Mouse (Mus musculus): ENCODE data around the gene Cxxc4. TPM values are rescaled to one million over a fixed set of nuclear protein-coding genes. Genes with fewer than 3 reads are reported as not detected.
A peak's percentile ranks its signal among the peaks of the same experiment; 100 is the strongest.
"Not testable (repeated sequence)": the region's sequence is repeated elsewhere in the genome, so short reads cannot be mapped to it uniquely, and the experiment has no call there.

The Cxxc4 gene
- 1 to 10 TPM; 2.4 to 2.6 TPM for total RNA-seq (2021)

DNA sequence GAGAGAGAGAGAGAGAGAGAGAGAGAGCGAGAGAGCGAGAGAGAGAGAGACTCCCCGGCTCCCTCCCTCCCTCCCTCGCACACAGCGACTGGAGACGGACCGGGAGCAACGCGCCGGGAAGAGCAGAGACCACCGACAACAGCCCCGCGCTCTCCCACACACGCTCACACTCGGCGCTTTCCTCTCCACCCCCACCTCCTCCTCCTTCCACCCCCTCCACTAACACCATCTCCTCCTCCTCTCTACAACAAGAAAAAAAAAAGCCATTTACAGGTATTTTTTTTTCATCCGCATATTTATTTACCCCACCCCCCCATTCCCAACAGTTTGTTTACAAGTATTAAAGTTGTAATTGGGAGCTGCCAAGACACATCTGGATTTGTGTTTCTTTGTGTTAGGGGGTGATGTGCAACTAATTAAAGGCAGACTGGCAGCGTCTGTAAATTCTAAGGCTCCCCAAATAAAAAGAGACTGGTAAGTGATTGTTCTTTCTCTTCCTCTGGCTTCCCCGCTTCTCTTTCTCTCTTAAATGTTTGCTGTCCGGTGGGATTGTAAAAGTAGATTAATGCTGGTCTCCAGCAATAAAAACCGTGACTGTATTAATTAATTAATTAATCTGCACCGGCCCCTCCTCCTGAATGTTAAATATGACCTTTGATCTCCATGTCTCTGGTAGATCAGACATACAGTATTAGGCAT is at the start of gene Cxxc4:
Gene Cxxc4, plus strand, starts transcription at position 71 of the 699 bp plus-strand sequence.
- intact Hi-C loops (cut with DNase I): loop anchor here (10.0 kb wide), 1 partner anchor 188 kb away; no protein-coding TSS in a partner anchor
- DNase-seq (ENCODE audit: low spot score): no peak

DNA sequence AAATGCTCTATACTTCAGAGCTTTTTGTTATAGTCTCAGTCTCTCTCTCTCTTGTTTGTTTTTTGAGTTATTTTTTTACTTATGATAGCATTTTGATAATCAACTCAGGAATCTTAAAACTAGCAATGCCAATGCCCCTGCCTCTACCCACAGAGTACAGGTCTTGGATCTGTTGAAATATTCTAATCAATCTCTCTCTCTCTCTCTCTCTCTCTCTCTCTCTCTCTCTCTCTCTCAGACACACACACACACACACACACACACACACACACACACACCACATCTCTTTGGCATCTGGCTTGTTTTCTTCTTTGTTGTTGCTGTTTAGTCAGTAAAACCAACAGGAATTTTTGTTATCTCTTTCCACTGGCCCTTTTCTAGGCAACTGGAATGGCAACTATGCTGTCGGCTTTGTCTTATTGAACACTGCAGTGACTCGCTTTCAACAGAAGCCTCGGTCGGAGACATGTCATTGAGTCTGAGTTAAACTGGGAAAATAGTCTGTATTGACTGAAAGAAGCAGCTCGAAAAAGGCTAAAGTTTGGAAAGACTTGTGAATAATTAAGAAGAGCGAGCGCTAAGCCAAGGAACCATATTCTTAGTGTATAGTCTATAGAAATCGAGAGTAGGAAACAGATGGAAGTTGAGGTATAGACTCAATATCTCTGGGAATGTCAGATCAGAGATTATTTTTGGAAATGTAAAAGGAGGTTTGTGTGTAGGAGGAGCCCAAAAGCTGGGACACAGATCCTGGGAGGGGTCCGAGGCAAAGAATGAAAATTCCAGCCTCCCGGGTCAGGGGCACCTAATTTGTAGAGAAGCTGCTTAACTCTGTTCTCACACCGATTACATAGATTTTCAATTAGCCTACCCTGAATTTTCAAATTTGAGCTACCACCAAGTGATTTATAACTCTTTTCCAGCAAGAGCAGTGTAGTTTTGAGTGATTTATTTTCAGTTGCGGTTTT is 47.0 kb upstream of the Cxxc4 start:
- intact Hi-C loops (cut with DNase I): no loop called here
- DNase-seq (ENCODE audit: low spot score): no peak

DNA sequence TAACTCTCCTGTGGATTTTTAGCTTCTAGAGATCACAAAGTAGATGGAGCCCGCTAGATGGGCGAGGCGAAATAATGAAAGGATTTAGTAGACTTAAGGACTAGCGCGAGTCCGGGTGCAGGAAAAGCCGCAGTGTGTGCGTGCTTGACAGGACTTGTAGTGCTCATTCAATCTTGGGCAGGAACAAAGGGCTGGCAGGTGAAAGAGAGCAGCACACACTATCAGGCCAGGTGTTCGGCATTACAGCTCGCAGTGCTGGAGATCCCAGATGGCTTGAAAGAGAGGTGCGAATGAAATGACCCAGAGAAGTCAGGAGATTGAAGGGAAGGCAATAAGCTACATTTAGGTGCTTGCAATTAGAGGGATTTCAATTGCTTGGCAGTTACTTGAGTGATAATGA is 46.2 kb upstream of the Cxxc4 start:
- intact Hi-C loops (cut with DNase I): no loop called here
- no peak for DNase-seq (ENCODE audit: low spot score)

DNA sequence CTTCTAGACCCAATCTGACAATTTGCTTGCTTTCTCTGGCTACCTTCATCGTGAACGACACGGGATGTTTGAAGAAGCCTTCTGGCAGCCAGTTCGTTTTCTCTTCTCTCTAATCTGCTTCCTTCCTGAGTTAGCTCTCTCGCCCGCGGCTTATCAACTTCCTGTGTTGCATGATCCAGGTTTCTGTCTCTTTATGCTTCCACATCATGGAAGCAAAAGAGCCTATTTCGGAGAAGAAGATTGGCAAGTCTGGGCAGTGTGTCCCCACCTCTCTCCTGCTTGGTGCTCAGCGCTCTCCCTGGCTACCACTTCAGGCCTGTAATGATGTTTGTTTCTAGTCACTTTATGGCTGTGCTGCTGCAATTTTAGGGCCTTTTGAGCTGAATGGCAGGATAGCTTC is 36.4 kb upstream of the Cxxc4 start:
- DNase-seq (ENCODE audit: low spot score): no peak

DNA sequence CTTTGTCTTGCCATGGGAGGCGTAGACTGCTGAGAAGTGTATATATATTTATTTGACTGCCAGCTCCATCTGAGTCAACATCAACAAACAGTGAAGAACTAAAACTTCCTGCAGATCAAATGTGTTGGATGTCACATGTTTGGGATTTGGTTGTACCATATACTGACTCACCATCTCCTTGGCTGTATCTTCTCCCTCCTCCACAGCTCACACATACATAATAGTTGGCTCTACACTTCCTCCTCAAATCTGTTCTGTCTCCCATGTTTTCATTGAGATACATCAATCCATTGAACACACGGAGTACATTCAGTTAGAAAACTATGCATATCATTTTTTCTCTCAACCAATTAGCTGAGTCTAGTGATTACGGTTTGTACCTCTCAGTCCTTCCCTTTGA is 29.7 kb upstream of the Cxxc4 start:
- intact Hi-C loops (cut with DNase I): no loop called here
- no peak for DNase-seq (ENCODE audit: low spot score)

More for the DNA sequence above, 36.4 kb upstream of the Cxxc4 start:
- intact Hi-C loops (cut with DNase I): no loop called here

DNA sequence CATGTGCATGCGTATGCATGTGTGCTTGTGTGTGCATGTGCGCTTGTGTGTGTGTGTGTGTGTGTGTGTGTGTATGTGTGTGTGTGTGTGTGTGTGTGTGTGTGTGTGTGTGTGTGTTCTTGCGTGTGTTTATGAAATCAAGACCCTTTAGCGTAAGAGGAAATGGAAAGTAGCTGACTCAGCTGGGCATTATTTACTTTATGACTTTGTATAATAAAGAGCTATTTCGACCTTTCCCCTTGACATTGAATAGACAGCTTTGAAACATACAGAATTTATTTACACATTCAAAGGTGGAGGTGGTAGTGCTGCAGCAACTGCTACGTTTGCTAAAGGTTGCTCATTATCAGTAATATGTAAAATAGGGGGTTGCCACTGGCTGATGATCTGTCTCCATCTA is 25.3 kb upstream of the Cxxc4 start:
- intact Hi-C loops (cut with DNase I): no loop called here
- no peak for DNase-seq (ENCODE audit: low spot score)

DNA sequence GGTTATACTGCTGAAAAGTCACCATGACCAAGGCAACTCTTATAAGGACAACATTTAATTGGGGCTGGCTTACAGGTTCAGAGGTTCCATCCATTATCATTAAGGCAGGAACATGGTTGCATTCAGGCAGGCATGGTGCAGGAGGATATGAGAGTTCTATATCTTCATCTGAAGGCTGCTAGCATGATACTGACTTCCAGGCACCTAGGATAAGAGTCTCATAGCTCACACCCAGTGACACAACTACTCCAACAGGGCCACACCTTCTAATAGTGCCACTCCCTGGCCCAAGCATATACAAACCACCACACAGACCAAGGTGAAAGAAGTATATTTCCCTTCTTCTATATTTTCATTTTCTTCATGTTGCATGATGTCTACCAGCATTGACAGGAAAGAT is 16.4 kb upstream of the Cxxc4 start:
- intact Hi-C loops (cut with DNase I); DNase-seq (ENCODE audit: low spot score): not testable (repeated sequence)

DNA sequence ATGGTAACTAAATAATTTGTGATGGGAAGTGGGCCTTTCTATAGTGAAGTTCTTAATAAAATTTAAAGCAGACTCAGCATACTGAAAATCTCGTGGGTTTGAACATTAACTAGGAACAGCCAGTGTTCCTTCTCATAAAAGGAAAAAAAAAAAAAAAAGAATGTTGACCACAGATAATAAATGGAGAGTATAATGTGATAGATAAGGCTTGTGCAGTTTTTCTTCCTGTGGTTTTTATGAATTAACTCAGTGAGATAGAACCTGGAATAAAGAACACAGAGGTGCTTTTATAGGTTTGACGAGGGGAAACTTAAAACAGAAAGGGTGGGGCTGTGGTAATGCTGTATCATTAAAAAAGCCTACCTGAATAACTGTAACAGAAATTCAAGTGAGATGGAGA is 15.3 kb upstream of the Cxxc4 start:
- no peak for DNase-seq (ENCODE audit: low spot score)
- intact Hi-C loops (cut with DNase I): no loop called here

DNA sequence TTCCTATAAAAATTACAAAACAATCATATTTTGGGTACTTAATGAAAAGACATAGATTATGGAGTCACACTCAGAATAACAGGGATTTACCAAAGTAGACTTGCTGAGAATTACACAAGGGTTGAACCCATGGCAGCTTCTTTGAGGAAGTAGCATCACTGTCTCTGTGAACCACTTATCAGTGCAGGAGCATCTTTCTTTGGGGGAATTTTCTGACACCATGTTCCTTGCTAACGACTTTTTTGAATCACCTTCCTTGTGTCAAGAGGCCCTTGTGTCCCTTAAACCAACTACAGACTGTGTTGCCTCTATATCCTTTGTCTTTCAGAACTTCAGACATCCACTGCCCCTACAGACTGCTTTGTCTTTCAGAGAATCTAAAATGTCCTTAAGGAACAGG is 13.7 kb upstream of the Cxxc4 start:
- intact Hi-C loops (cut with DNase I): no loop called here
- no peak for DNase-seq (ENCODE audit: low spot score)

DNA sequence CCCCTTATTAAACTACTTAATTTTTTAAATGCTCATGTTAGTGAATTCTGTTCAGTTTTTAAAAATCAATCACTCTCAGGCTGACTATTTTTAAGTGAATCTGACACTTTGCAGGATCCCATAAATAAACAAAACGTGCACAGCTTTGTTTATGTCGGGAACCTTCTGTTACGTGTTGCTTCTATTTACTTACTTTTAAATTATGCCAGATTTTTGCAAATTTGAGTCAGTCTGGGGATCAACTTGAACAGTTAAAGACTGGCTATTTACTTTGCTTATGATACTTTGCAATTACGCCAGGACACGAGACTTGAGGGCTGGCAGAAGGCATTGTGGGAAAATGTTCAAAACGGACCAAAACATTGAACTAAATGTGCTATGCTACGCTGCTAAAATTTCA is 12.3 kb upstream of the Cxxc4 start:
- intact Hi-C loops (cut with DNase I): no loop called here
- DNase-seq (ENCODE audit: low spot score): no peak

DNA sequence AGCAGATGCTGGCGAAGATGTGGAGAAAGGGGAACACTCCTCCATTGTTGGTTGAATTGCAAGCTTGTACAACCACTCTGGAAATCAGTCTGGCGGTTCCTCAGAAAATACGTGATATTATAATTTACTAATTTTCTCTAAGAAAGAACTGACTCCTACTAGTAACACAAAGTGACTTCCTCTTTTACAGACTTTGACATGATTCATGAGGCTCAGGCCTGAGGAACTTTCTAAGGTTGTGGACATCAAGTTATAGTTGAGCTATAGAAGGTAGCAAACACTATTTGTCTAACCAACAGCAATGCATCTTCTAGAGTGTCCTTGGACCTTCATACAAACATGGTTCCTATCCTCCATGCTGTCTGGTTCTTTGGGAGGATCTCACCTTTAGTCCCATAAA is 10.4 kb upstream of the Cxxc4 start:
- intact Hi-C loops (cut with DNase I): no loop called here
- DNase-seq (ENCODE audit: low spot score): no peak

DNA sequence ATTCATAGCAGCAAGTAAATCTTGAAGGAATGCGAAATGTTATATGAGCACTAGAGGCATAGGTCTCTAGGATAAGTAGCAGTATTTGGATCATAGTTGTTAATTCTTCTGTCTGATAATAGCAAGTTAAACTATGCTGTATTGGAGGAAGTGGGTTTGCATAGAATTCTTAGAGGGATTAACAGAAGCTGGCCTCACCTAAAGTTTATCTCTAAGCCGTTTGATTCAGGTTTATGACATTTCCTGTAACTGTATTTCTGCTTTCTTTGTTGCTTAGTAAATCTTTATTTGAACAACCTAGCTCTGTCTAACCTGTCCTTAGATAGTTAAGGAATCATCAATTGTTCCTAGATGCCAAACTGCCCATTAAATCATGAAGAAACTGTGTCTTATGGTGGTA is 3.5 kb upstream of the Cxxc4 start:
- no peak for DNase-seq (ENCODE audit: low spot score)
- intact Hi-C loops (cut with DNase I): loop anchor here (10.0 kb wide), 1 partner anchor 192 kb away; no protein-coding TSS in a partner anchor

DNA sequence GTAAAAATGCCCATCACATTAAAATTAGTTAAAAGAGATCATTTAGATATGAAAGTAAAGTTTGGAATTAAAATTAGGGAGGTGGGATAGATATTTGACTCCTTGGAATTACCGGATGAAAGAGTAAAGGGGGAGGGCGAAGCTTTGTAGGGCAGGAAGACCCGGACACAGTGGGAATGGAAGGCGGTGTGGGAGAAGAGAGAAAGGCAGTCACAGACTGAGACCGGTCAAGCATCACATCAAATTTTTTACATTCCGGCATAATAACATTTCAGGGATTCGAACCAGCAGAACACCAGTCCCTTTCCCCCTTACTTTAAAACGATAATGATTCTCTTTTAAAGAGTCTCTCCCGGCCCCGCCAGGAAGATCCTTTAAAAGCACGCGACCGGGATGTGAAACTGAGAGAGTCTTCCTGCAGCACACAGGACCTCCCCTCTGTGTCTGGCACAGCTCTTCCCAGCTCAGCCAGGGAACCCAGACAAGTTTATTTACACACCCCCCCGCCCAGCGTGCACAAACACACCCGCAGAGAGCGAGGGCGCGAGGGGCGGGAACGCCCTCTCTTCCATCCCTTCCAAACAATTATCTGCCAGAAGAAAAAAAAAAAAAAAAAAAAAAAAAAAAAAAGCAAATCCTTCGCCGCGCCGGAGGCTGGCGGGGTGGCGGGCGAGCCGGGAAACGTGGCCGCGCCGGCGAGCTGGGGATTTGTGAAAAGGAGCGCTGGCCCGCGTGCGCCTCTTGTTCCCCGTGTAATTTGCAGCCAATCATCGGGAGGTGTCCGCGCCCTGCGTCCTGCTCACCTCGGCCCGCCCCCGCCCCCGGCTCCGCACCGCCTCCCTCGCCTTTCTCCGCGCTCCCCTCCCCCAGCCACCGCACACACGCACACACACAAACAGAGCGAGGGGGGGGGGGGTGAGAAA is 532 bp upstream of the Cxxc4 start:
- intact Hi-C loops (cut with DNase I): loop anchor here (10.0 kb wide), 1 partner anchor 189 kb away; no protein-coding TSS in a partner anchor
- peak; percentile 61 for DNase-seq (ENCODE audit: low spot score)

DNA sequence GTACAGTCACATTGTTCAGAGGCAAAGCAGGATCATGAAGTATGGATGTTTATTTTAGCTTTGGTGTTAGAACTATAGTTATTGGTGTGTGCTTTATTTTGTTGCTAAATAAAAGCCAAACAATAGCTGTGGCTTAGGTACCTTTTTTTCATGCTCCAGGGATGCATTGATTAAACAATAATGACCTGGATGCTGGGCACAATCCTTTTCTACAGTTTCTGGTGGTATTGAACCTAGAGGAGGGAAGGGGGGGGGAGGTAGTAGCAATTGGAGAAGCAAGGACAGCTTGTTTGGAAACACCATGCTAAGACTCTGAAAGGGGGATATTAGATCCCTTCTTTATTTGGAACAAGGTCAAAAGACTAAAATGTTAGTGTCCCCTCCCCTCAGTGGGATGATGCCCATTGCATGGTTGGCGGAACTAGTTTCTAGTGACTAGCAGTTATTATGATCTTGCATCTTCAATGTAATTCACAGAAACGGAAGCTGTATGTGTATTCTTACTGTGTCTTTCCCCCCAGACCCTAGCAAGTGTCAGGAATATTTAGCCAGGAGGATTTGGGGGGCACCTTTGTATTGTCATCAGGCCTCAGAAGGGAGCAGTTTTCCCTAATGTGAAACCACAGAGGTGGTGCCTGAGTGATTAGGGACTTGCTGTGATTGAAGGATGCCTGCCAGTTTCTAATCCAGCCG is 975 bp downstream of the Cxxc4 start:
- DNase-seq (ENCODE audit: low spot score): no peak
- intact Hi-C loops (cut with DNase I): loop anchor here (10.0 kb wide), 1 partner anchor 188 kb away; no protein-coding TSS in a partner anchor

DNA sequence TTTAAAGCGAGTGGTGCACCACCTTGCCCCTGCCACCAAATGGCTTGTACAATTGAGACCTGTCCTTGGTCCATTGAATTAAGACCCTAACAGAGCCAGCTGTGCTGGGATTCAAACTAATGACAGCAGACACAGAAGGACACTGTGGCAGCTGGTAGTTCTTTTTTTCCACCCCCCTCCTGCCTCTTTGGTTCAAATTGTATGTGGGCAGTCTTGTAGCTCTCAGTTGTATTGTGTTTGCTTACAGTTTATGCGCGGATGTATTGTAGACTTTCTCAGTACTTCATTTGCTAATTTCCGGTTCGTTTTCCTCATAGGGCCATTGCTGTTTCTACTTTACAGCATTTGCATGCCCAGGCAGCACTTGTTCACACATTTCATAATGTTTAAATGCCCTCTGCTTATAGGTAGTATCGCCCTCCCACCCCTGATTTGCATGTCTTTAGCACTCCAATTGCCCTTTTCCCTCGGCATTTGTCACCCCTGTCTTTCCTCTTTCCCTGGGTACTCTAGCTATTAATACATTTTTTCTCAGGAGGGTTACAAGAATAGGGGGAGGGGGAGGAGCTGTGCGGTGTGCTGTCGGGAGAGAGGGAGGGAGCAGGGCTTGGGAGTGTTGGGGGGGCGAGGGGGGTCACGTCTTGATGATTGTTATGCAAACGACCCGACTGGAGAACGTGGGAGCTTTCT is 2.5 kb downstream of the Cxxc4 start:
- DNase-seq (ENCODE audit: low spot score): no peak

DNA sequence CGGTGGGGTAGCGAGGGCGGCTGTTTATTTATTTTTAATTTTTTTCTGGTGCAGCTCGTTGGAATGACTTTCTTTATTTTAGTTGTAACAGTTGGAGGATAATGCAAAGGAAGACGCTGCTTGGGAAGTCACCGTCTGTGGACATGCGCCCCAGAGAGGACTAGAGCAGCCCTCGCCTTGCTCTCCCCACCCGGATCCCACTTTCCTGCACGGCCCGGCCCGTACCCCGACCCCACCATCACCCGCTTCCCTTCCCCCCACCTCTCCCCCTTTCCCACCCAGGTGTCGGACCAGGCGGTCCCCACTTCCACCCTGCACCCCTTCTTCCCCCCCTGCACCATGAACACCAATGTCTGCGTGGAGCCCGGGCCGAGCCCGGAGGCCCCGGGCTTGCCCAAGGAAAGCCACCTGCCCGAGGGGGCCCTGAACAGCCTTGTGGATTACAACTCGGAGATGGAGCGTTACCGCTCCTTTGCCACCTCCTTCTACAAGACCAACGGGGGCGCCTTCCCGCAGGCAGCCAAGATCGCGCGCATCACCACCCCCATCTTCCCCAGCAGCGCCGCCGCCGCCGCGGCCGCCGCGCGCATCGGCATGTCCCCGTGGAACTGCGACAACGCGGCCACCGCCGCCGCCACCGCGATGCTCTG is 3.2 kb downstream of the Cxxc4 start:
- intact Hi-C loops (cut with DNase I): loop anchor here (10.0 kb wide), 1 partner anchor 185 kb away; no protein-coding TSS in a partner anchor
- peak; percentile 8 for DNase-seq (ENCODE audit: low spot score)

More for the DNA sequence above, 2.5 kb downstream of the Cxxc4 start:
- intact Hi-C loops (cut with DNase I): loop anchor here (10.0 kb wide), 1 partner anchor 186 kb away; no protein-coding TSS in a partner anchor

DNA sequence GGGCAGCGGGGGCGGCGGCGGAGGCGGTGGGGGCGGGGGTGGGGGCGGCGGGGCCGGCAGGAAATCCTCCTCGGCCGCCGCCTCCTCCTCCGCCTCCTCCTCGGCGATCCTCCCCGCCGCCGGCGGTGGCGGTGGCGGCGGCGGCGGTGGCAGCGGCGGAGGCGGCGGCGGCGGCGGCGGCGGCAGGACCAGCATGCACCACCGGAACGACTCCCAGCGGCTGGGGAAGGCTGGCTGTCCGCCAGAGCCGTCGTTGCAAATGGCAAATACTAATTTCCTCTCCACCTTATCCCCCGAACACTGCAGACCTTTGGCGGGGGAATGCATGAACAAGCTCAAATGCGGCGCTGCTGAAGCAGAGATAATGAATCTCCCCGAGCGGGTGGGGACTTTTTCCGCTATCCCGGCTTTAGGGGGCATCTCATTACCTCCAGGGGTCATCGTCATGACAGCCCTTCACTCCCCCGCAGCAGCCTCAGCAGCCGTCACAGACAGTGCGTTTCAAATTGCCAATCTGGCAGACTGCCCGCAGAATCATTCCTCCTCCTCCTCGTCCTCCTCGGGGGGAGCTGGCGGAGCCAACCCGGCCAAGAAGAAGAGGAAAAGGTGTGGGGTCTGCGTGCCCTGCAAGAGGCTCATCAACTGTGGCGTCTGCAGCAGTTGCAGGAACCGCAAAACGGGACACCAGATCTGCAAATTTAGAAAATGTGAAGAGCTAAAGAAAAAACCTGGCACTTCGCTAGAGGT is 3.9 kb downstream of the Cxxc4 start:
- intact Hi-C loops (cut with DNase I): loop anchor here (5.0 to 10.0 kb wide), 3 partner anchors 95 to 185 kb away; no protein-coding TSS in a partner anchor
- peak; percentile 18 for DNase-seq (ENCODE audit: low spot score)

All from heart, postnatal 25 days (tissue).